Mouse (Mus musculus) adrenal gland, adult 2 months (tissue): ENCODE data around the gene Rasgrp4. TPM values are rescaled to one million over a fixed set of nuclear protein-coding genes. Genes with fewer than 3 reads are reported as not detected.
"Not testable (repeated sequence)": the region's sequence is repeated elsewhere in the genome, so short reads cannot be mapped to it uniquely, and the experiment has no call there.

Experiments used
- DNase-seq: peaks from one replicate; pipeline ENCODE4 v3.0.0; 2021
- polyA plus RNA-seq: library from polyadenylated mRNA; depleted of rRNA; stranded (reverse); fragments of >200 nt; gene quantifications from 2 replicates; pipeline ENCODE4 v1.2.3, GENCODE M21; 2012; rRNA removed
- total RNA-seq, 2 experiments: library from RNA; stranded (reverse); gene quantifications; 2 replicates each; pipeline ENCODE4 v1.2.3; 2021

The Rasgrp4 gene
- total and polyA plus RNA-seq, 3 experiments, result 1.2 to 3.2 (median 1.5) TPM

- no peak for DNase-seq
Measured at GRCm38 (mm10) chr7:29178106-29178505, 43.5 kb downstream of the Rasgrp4 start.

DNA sequence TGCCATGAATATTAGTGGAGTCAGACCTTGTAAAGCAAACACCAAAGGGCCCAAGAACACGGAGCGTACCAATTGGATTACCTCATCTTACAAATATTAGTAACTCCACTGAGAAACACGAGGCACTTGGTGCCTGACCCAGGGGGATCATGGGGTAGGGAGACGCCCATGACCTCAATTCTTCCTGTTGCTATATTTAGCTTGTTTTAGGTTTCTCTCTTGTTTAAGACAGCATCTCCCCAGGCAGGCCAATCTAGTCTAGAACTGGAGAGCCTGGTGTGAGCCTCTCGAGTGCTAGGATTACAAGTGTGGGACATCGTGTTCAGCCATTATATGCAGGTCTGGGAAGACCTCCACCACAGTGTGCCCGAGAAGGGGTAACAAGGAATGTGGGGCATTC is 44.7 kb downstream of the Rasgrp4 start:
- DNase-seq, result no peak

DNA sequence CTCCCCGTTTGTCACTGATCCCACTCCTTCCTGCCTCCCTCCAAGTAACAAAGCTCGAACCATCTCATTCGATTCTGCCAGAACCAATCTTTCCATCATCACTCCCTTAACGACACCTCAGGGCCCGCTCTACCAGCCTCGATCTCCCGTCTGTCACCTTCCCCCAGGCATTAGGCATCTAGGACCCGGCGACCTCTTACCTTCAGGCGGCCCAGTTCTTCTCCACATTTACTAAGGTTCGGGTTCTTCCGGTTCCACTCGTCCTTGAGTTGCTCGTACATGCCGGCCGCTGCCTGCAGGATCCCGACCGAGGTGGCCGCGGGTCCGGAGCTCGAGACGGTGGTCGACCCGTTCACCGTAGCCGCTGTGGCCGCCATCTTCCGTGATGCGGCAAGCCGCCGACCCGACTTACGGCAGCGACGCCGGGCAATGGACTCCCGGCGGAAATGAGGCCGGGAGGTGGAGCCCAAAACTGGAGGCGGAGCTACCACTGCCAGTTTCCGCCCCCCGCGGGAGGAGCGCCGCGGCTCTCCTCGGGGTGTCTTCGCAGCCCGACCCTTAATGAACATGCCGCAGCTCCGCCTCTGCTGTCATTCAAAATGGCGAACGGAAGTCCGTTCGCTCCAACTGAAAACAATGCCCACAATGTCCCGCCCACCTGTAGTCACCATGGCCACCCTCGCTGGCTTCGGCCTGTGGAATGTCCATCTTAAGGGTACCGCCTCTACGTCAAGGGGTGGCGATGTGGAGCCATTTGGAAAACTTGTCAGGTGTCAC is 45.6 kb downstream of the Rasgrp4 start, which contains the start of gene Psmd8:
Psmd8 (minus strand) TSS at position 625 of the 777 bp plus-strand sequence.
- DNase-seq, result peak; percentile 98

- no peak for DNase-seq
Measured at GRCm38 (mm10) chr7:29180854-29181236, 46.2 kb downstream of the Rasgrp4 start.

DNA sequence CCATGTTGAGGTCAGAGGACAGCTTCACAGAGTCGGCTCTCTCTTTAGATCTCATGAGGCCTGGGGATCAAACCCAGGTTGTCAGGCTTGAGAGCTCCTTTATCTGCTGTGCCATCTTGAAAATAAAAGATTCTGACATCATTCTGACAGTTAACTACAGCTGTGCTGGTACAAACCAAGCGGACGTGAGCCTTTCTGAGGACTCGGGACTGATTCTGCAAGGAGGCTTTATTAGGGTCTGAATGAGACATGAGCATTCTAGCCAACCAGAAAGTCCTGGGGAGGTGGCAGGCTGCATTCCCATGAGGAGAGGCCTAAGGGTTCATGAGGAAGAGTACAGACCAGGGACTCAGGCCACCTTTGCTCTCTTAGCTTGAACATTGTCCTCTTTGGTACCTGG is 46.7 kb downstream of the Rasgrp4 start:
- not testable (repeated sequence) for DNase-seq

GRCm38 (mm10) chr7:29194230-29194629 is 59.6 kb downstream of the Rasgrp4 start:
- not testable (repeated sequence) for DNase-seq

- no peak for DNase-seq
Measured at GRCm38 (mm10) chr7:29202577-29202976, 67.9 kb downstream of the Rasgrp4 start.

Other genes with a start within 250 kb of the Rasgrp4 start
- 100 to 1,000 TPM; 247 to 264 TPM for gene Actn4, start 172.5 kb upstream of the Rasgrp4 start, total RNA-seq
- gene Actn4, start 172.5 kb upstream of the Rasgrp4 start, polyA plus RNA-seq, result 301 and 316 TPM in 2 replicates
- 100 to 1,000 TPM; 259 to 280 TPM for gene Eif3k, start 153.0 kb upstream of the Rasgrp4 start, total RNA-seq
- gene Eif3k, start 153.0 kb upstream of the Rasgrp4 start, polyA plus RNA-seq, result 118 and 138 TPM in 2 replicates
- 1 to 10 TPM in 1 of 2 experiments, under 1 TPM in 1; 0.37 to 1.3 TPM for gene Map4k1, start 152.8 kb upstream of the Rasgrp4 start, total RNA-seq
- 2.2 TPM in 2 replicates for gene Map4k1, start 152.8 kb upstream of the Rasgrp4 start, polyA plus RNA-seq
- under 1 TPM; 0.12 to 0.14 TPM for gene Ryr1, start 9.7 kb upstream of the Rasgrp4 start, total RNA-seq
- gene Ryr1, start 9.7 kb upstream of the Rasgrp4 start, polyA plus RNA-seq, result 0.10 TPM in 1 of 2 replicates, not detected in the other
- gene Fam98c, start 21.4 kb downstream of the Rasgrp4 start, total RNA-seq, result 10 to 100 TPM in 1 of 2 experiments, 1 to 10 TPM in 1; 9.7 to 12.1 TPM
- 35.2 and 43.4 TPM in 2 replicates for gene Fam98c, start 21.4 kb downstream of the Rasgrp4 start, polyA plus RNA-seq
- gene Ggn, start 35.4 kb downstream of the Rasgrp4 start, total RNA-seq, result 1 to 10 TPM; 1.1 to 1.7 TPM
- 3.0 and 3.8 TPM in 2 replicates for gene Ggn, start 35.4 kb downstream of the Rasgrp4 start, polyA plus RNA-seq
- 1 to 10 TPM; 5.2 to 7.4 TPM for gene Spred3, start 35.6 kb downstream of the Rasgrp4 start, total RNA-seq
- 14.4 and 18.0 TPM in 2 replicates for gene Spred3, start 35.6 kb downstream of the Rasgrp4 start, polyA plus RNA-seq
- gene Psmd8, start 45.9 kb downstream of the Rasgrp4 start, total RNA-seq, result 100 to 1,000 TPM; 194 to 223 TPM
- gene Psmd8, start 45.9 kb downstream of the Rasgrp4 start, polyA plus RNA-seq, result 102 and 114 TPM in 2 replicates
- under 1 TPM; 0.52 to 0.73 TPM for gene Catsperg1, start 79.2 kb downstream of the Rasgrp4 start, total RNA-seq
- 0.84 and 1.2 TPM in 2 replicates for gene Catsperg1, start 79.2 kb downstream of the Rasgrp4 start, polyA plus RNA-seq
- gene Kcnk6, start 97.7 kb downstream of the Rasgrp4 start, total RNA-seq, result 1 to 10 TPM; 1.5 to 1.7 TPM
- gene Kcnk6, start 97.7 kb downstream of the Rasgrp4 start, polyA plus RNA-seq, result 12.2 and 13.5 TPM in 2 replicates
- 10 to 100 TPM; 55.2 to 64.5 TPM for gene Yif1b, start 103.5 kb downstream of the Rasgrp4 start, total RNA-seq
- 162 and 191 TPM in 2 replicates for gene Yif1b, start 103.5 kb downstream of the Rasgrp4 start, polyA plus RNA-seq
- 1 to 10 TPM; 2.3 to 4.2 TPM for gene 2200002D01Rik, start 113.6 kb downstream of the Rasgrp4 start, total RNA-seq
- gene 2200002D01Rik, start 113.6 kb downstream of the Rasgrp4 start, polyA plus RNA-seq, result 2.5 TPM in 2 replicates
- gene Spint2, start 147.1 kb downstream of the Rasgrp4 start, total RNA-seq, result 10 to 100 TPM; 44.3 to 53.9 TPM
- 61.1 and 90.2 TPM in 2 replicates for gene Spint2, start 147.1 kb downstream of the Rasgrp4 start, polyA plus RNA-seq
- 1 to 10 TPM; 5.5 to 9.8 TPM for gene Ppp1r14a, start 154.5 kb downstream of the Rasgrp4 start, total RNA-seq
- 9.2 and 12.1 TPM in 2 replicates for gene Ppp1r14a, start 154.5 kb downstream of the Rasgrp4 start, polyA plus RNA-seq
- gene Dpf1, start 169.1 kb downstream of the Rasgrp4 start, total RNA-seq, result 1 to 10 TPM; 1.5 to 3.3 TPM
- gene Dpf1, start 169.1 kb downstream of the Rasgrp4 start, polyA plus RNA-seq, result 2.9 and 3.1 TPM in 2 replicates